Mouse (Mus musculus): ENCODE data around the gene Camk1g.

DNA sequence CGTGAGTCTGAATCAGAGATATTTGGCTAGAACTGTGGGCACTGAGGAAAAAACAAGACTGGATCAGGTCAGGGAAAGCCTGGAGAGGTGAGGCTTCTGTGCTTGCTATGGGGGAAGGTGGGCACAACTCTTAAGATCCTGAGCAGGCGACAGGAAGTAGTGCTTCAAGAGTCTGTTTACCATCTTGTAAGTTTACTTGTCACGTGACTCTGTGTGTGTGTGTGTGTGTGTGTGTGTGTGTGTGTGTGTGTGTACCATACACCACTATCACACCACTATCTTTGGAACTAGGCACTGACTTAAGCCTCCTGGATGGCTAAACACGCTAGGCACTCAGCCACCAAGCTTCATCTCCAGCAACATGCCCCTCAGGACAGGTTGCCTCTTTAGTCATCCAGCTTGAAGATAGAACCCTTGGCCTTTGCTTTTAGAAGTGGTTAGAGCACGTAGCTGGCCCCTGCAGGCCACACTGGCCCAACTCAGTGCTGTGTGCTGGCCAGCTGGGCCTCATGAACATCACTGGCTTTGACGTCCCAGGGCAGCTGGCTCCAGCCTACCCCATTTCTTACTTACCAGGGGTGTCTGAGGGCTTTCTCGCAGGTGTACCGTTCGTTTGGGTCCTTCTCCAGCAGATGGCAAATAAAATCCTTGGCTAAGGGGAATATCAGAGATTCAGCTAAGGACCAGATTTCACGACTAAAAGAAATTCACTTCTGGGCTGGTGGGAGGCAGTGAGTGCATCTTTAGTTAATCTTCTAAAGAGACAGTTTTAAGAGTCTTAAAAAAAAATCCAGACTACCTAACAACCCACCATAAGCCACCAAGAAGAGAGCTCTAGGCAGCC is 20.2 kb downstream of the Camk1g start:
- no peak for TF ChIP-seq CTCF (IDR thresholded peaks at IDR 0.05; ENCODE audit: low read depth, low read length)
- TF ChIP-seq TAL1 (conservative IDR thresholded peaks at IDR 0.05; ENCODE audit: low read depth, low read length): no peak
- no peak for TF ChIP-seq GATA1 (IDR thresholded peaks at IDR 0.05; ENCODE audit: borderline replicate concordance, low read length)
- TF ChIP-seq POLR2AphosphoS5 (IDR thresholded peaks at IDR 0.05; ENCODE audit: insufficient replicate concordance, low read depth, low read length): no peak
